Mouse (Mus musculus) bone marrow, adult 2 months (tissue): ENCODE measurements at regions not wholly inside any gene's neighbourhood (a gene's known extent, or its start where the extent isn't known, plus 50 kb on each side); places are given as distances from the start of the nearest gene placed in this dataset.

Experiments used
- H3K27ac ChIP-seq: fragments of 200-500 bp; 2 replicates; pipeline ENCODE4 v1.5.1; 2012; ENCODE audit warnings: low read depth, mild to moderate bottlenecking, control low read depth, inconsistent platforms, low read length; ENCODE audit not compliant: control insufficient read depth, poor library complexity, insufficient read depth
- H3K4me1 ChIP-seq: fragments of 200-500 bp; 2 replicates; pipeline ENCODE4 v1.6.1; 2011; ENCODE audit warnings: low read length; ENCODE audit not compliant: control insufficient read depth, insufficient read depth
- H3K4me3 ChIP-seq: fragments of 200-500 bp; replicated peaks from 2 replicates; pipeline ENCODE3; 2011; ENCODE audit warnings: mild to moderate bottlenecking, low read depth, low read length, control low read depth; ENCODE audit not compliant: control insufficient read depth
- CTCF ChIP-seq: fragments of 200-500 bp; IDR thresholded peaks from 2 replicates; pipeline ENCODE4 v1.5.1; 2011; ENCODE audit warnings: low read length, control low read depth; ENCODE audit not compliant: control insufficient read depth, insufficient read depth
- POLR2A ChIP-seq: fragments of 200-500 bp; IDR thresholded peaks from 2 replicates; pipeline ENCODE4 v1.6.1; 2011; ENCODE audit warnings: low read depth, mild to moderate bottlenecking, control low read depth, low read length, borderline replicate concordance; ENCODE audit not compliant: control insufficient read depth
- WGBS: fragments of 180-500 bp; shearing (Covaris S2); methylation state at CpG from one replicate; pipeline ENCODE4 v1.1.7; 2018; 5-methylcytosine and 5-hydroxymethylcytosine counted together

GRCm38 (mm10) chr10:37231159-37231558 lies 92.4 kb upstream of the Marcks start:
- 72% methylated on average over 6 of the region's 6 CpGs for WGBS
- no peak overlapping the region for H3K4me3 ChIP-seq
- H3K4me1 ChIP-seq = peaks cover 7% of the 10 kb centered on the region; the same call in 1 of the 2 replicates
- no peak for TF ChIP-seq POLR2A
- no peak for TF ChIP-seq CTCF
- 0 out of 2 replicates have a peak overlapping the region, but pooled peaks have one; percentile 56 for H3K27ac ChIP-seq

DNA sequence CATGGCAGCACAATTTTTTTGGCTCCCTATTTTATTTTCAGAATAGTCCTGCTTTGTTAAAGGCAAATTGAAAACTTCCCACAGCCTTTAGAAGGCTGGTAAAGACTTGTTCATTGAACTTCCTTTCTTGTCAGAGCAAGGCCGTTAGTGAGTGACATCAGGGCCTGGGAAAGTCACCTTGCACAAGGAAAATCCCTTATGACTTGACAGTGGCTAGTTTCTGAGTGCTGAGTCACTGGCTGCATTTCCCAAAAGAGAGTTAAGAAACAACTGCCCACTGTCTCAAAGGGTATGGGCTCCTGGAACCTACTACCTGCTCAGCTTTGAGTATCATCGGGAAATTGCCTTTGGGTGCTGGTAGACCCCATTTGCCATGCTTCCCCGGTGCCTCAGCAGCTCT lies 89.2 kb upstream of the Marcks start:
- H3K4me1 ChIP-seq = peaks cover 4% of the 10 kb centered on the region
- TF ChIP-seq POLR2A = no peak
- no peak for TF ChIP-seq CTCF
- no peak overlapping the region for H3K4me3 ChIP-seq
- WGBS = 56% methylated on average over 3 of the region's 3 CpGs
- H3K27ac ChIP-seq = no peak overlapping the region

DNA sequence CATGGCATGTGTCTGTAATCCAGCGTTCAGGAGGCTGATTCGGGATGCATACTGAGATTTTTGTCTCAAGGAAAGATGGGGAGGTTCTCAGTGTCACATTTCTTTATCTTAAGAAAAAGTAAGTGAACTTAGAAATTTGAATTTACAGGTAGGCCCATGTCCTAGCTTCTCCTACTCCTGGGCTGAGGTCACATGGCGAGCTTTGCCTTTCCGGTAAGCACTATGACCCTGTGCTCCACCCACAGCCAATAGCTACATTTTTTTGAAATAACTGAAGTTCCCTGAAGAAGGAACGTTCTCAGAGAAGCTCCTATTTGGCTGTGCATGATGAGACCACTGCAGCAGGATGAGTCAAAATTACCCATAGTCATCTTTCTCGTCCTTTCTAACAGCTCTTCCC lies 83.0 kb upstream of the Marcks start:
- Histone ChIP-seq H3K27ac (no peak overlapping the region), H3K4me3 (no peak overlapping the region), H3K4me1 (no peaks in the 10 kb centered on the region; the same call in none of the 2 replicates)
- 71% methylated on average over 6 of the region's 6 CpGs for WGBS
- TF ChIP-seq CTCF = no peak
- no peak for TF ChIP-seq POLR2A

DNA sequence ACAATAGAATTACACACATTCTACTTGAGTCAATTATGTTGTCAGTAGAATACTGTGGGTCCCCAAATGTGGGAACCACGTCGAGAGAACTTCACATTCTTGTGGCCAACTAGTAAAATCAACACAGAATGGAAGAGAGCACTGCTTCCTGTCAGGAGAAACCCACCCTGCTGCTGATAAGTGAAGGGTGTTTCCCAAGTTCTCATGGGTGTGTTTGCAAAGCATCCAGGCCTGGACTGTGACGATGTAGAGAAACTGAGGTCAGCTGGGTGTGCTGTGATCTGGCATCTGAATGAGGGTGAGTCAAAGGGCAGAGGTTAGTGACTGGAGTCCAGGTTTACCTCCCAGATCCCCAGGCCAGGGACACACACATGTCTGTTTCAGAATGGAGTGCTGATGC lies 81.7 kb upstream of the Marcks start:
- 33% methylated on average over 3 of the region's 3 CpGs for WGBS
- H3K27ac ChIP-seq = no peak overlapping the region
- H3K4me1 ChIP-seq = no peaks in the 10 kb centered on the region; the same call in none of the 2 replicates

DNA sequence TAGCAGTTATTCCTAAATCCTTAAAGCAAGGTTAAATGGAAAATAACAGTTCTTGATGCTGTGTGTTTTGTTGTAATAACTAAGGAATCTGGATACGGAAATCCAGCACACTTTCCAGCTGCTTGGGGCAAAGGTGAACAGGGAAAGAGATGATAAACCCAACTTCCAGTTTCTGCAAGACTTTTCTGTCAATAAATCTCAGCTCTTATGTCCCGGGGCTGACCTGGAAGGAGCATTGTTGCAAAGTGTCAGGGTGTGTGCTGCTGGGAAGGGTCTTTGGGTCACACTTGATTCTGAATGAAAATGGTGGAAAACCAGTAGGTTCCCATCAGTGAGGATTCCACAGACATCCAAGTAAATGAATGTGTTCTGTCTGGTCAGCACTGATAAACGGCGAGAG lies 81.2 kb upstream of the Marcks start:
- Histone ChIP-seq H3K4me1 (no peaks in the 10 kb centered on the region; the same call in none of the 2 replicates), H3K4me3 (no peak overlapping the region), H3K27ac (no peak overlapping the region)
- WGBS = 78% methylated on average over 4 of the region's 4 CpGs
- TF ChIP-seq CTCF = no peak
- no peak for TF ChIP-seq POLR2A

More for the DNA sequence above, 81.7 kb upstream of the Marcks start:
- no peak overlapping the region for H3K4me3 ChIP-seq
- TF ChIP-seq POLR2A = no peak
- no peak for TF ChIP-seq CTCF

GRCm38 (mm10) chr10:37219381-37219780 lies 80.7 kb upstream of the Marcks start:
- H3K4me3 ChIP-seq = no peak overlapping the region

GRCm38 (mm10) chr10:37214656-37215055 lies 75.9 kb upstream of the Marcks start:
- H3K27ac ChIP-seq = no peak overlapping the region
- TF ChIP-seq CTCF = no peak
- no peak for TF ChIP-seq POLR2A
- no peak overlapping the region for H3K4me3 ChIP-seq
- H3K4me1 ChIP-seq = no peaks in the 10 kb centered on the region
- 80% methylated on average over 5 of the region's 5 CpGs for WGBS

More at GRCm38 (mm10) chr10:37219381-37219780, 80.7 kb upstream of the Marcks start:
- H3K4me1 ChIP-seq = no peaks in the 10 kb centered on the region; the same call in none of the 2 replicates
- no peak overlapping the region for H3K27ac ChIP-seq
- TF ChIP-seq POLR2A (no peak), CTCF (no peak)
- WGBS = 58% methylated on average over 1 of the region's 1 CpGs

DNA sequence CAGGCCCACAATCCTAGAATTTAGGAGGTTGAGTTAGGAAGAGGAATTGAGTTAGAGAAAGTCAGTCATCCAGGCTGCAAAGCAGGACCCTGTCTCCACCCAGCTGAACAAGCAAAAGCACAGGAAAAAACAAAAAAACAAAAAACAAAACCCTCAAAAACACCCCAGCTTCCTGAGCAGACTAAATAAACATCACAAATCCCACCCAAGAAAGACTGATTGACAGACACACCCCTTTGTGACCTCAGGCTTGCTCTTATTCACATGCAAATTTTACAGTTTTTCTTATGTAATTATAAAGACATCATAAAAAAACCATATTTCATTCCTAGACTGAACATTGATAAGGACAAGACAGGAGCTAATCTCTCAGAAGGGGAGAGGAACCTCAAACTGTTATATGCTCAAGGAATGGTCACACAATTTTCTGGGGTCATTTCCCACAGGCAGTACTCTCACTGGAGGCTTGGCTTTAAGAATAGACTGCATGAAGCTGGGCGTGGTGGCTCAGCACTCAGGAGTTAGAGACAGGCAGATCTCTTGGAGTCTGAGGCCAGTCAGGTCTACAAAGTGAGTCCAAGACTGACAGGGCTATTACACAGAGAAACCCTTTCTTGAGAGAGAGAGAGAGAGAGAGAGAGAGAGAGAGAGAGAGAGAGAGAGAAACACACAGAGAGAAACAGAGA lies 73.8 kb upstream of the Marcks start:
- Histone ChIP-seq H3K4me3 (no peak overlapping the region), H3K4me1 (no peaks in the 10 kb centered on the region), H3K27ac (no peak overlapping the region)
- no peak for TF ChIP-seq CTCF
- no peak for TF ChIP-seq POLR2A
- 74% methylated on average over 1 of the region's 1 CpGs for WGBS
